Mouse (Mus musculus): Measurements from ENCODE around the gene Slc9a8. TPM values are rescaled to one million over a fixed set of nuclear protein-coding genes. Genes with fewer than 3 reads are reported as not detected.

Gene Slc9a8
- total RNA-seq, 2 experiments from 2014 or later: 31.2 to 32.9 TPM

GRCm38 (mm10) chr2:167405101-167405880, 16.2 kb upstream of the Slc9a8 start:
- no peak for DNase-seq (ENCODE audit: low spot score in 2 of 2)
- intact Hi-C loops (cut with DNase I): no loop called here

GRCm38 (mm10) chr2:167407296-167407929, 14.1 kb upstream of the Slc9a8 start:
- intact Hi-C loops (cut with DNase I): no loop called here
- no peak for DNase-seq (ENCODE audit: low spot score in 2 of 2)

DNA sequence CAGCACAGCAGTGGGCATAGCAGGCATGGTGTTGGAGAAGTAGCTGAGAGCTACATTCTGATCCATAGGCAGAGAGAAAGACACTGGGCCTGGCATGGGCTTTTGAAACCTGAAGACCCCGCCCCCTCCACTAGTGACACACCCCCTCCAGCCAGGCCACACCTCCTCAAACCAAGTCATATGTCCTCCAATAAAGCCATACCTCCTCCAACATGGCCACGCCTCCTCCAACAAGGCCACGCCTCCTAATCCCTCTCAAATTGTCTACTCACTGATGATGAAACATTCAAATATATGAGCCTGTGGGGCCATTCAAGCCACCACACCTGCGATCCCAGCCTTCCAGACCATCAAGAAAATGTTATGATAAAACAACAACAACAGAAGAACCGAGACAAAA, 7.1 kb upstream of the Slc9a8 start:
- no peak for DNase-seq (ENCODE audit: low spot score in 2 of 2)
- intact Hi-C loops (cut with DNase I): no loop called here

DNA sequence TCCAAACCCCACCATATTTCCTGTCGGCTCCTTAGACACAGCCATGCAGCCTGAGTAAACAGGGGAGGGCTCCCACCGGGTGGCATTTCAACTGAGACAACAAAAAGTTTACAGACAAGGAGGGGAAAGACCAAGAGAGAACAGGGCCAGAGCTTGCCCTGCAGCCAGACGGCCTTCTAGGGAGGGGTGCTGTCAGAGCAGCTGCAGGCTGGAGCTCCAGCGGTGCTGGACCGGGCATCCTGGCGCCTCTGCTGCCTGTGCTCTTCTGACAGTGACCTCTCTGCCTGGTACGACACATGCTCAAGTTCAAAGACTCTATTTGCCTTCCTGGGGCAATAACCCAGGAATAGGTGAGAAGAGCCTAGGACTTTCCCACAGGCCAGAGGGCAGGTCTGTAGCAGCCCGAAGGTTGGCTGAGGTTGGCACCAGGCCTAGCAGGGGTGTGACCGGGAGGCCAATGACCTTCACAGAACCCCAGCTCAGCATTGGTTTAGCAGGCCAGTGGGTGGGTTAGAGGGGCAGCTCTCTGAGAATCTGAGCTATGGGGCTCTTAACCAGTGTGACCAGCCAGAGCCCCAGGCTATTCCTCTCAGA, 5.4 kb upstream of the Slc9a8 start:
- no peak for DNase-seq (ENCODE audit: low spot score in 2 of 2)
- intact Hi-C loops (cut with DNase I): loop anchor here (5.0 kb wide), 1 partner anchor 194 kb away; no protein-coding TSS in a partner anchor

- DNase-seq (ENCODE audit: low spot score in 2 of 2): no peak
- intact Hi-C loops (cut with DNase I): loop anchor here (1.0 to 5.0 kb wide), 2 partner anchors 137 to 195 kb away; no protein-coding TSS in a partner anchor
Observed at GRCm38 (mm10) chr2:167417048-167417447, 4.5 kb upstream of the Slc9a8 start.

DNA sequence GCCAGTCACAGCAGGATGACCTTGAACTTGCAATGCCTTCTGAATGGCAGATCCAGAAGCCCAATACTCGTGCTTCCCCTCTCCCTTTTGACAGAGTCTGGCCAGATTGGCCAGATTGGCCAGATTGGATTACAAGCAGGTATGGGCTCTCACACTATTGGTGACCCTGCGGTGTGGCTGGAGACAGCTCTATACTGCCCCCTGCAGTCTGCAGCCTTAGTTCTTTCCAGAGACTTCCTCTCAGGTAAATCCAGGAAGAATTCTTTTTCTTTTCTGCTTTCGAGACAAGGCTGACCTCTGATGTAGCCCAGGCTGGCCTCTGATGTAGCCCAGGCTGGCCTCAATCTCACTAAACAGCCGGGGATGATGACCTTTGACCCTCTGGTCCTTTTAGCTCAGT, 3.8 kb upstream of the Slc9a8 start:
- DNase-seq (ENCODE audit: low spot score in 2 of 2): peak; percentile 50 to 77
- intact Hi-C loops (cut with DNase I): loop anchor here (1.0 to 5.0 kb wide), 2 partner anchors 137 to 195 kb away; no protein-coding TSS in a partner anchor

- DNase-seq (ENCODE audit: low spot score in 2 of 2): peak; percentile 70 to 84
- intact Hi-C loops (cut with DNase I): loop anchor here (5.0 kb wide), 1 partner anchor 197 kb away; no protein-coding TSS in a partner anchor
Observed at GRCm38 (mm10) chr2:167419204-167419603, 2.3 kb upstream of the Slc9a8 start.

DNA sequence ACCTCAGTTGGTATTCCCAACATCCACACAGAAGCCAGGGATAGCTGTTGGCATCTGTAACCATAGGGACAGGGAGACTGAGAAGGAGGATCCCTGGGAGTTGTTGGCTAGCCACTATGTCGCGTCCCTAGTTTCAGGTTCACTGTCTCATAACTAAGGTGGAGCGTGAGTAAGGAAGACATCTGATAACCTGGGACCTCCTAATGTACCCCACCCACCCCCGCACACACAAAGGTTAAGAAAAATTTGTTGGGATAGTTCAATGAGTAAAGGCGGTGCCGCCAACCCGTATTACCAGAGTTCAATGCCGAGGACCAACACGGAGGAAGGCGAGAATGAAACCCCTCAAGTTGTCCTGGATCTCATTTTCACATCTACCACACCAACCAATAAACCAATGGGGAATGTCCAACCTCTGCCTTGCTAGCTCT, 686 bp upstream of the Slc9a8 start:
- intact Hi-C loops (cut with DNase I): loop anchor here (5.0 kb wide), 3 partner anchors 74 to 359 kb away; partner anchors contain the start of genes B4galt5 and Znfx1
- no peak for DNase-seq (ENCODE audit: low spot score in 2 of 2)

- intact Hi-C loops (cut with DNase I): loop anchor here (5.0 kb wide), 3 partner anchors 75 to 360 kb away; partner anchors contain the start of genes B4galt5 and Znfx1
- no peak for DNase-seq (ENCODE audit: low spot score in 2 of 2)
Observed at GRCm38 (mm10) chr2:167422150-167422470, 598 bp downstream of the Slc9a8 start.

GRCm38 (mm10) chr2:167423031-167423611, 1.6 kb downstream of the Slc9a8 start:
- intact Hi-C loops (cut with DNase I): loop anchor here (5.0 kb wide), 3 partner anchors 76 to 361 kb away; partner anchors contain the start of genes B4galt5 and Znfx1
- DNase-seq (ENCODE audit: low spot score in 2 of 2): no peak

DNA sequence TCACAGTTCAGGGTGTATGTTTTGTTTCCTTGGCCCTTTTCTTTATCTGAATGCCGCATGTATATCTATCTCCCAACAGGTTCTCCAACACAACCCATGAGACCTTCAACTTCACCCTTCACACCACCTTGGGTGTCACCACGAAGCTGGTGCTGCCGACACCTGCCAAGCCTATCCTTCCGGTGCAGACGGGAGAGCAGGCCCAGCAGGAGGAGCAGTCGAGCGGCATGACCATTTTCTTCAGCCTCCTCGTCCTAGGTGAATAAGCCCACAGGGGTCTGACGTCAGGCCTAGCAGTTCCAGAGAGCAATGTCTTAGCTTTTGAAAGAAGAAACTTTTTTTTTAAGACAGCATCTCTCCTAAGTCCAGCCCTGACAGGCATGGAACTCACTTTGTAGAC, 2.5 kb downstream of the Slc9a8 start:
- no peak for DNase-seq (ENCODE audit: low spot score in 2 of 2)

DNA sequence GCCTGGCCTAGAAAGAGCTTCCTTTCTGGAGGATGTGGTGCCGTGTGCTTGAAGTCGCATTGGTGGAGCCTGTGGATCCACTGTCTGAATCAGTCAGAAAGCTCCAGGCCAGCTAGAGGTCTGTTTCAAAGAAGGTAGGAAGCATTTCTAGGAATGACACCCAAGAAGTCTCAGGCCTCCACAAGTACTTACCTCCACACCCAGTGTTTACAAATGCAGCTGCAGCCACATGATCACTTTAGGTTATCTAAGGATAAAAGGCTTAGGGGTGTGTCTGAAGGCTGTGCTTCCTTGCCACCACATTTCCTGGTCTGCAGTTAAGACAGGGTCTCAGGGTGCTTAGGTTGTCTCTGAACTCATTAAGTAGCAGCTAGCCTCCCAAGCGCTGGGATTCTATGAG, 3.0 kb downstream of the Slc9a8 start:
- intact Hi-C loops (cut with DNase I): loop anchor here (5.0 kb wide), 3 partner anchors 77 to 362 kb away; partner anchors contain the start of genes B4galt5 and Znfx1
- no peak for DNase-seq (ENCODE audit: low spot score in 2 of 2)

More for the DNA sequence above, 2.5 kb downstream of the Slc9a8 start:
- intact Hi-C loops (cut with DNase I): loop anchor here (5.0 kb wide), 3 partner anchors 77 to 362 kb away; partner anchors contain the start of genes B4galt5 and Znfx1

DNA sequence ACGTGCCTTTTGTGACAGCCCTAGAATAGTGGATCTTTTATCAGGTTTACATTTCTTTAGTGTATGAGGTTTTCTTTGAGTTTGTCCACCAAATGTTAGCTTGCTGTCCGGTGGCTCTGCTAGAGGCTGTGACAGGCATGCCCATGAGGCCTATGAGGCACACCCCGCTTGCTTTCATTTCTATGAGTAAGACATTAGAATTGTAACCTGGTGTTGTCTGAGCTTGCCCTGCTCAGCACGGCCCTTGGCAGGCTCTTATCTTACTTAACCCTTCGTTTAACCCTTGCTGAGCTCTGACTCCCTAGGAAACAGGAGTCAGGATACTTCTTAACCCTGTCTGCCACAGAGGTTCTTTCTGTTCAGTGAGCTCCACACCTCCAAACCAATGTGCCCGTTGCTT, 3.9 kb downstream of the Slc9a8 start:
- intact Hi-C loops (cut with DNase I): no loop called here
- no peak for DNase-seq (ENCODE audit: low spot score in 2 of 2)

DNA sequence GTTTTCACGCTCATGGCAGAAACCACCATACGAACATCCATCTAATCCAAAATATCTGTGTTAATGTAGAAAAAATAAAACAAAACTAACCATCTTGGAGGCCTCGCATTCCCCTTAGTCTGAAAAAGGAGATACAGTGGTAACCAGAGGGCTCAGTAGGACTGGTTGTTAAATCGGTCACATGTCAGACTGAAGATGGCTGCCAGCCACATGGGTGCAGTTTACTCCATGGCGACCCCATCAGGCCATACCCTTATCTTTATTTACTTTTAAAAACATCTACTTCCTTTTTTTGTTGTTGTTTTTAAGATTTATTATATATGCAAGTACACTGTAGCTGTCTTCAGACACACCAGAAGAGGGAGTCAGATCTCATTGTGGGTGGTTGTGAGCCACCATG, 8.1 kb downstream of the Slc9a8 start:
- DNase-seq (ENCODE audit: low spot score in 2 of 2): no peak
- intact Hi-C loops (cut with DNase I): no loop called here

- no peak for DNase-seq (ENCODE audit: low spot score in 2 of 2)
- intact Hi-C loops (cut with DNase I): no loop called here
Observed at GRCm38 (mm10) chr2:167430737-167431417, 9.4 kb downstream of the Slc9a8 start.

DNA sequence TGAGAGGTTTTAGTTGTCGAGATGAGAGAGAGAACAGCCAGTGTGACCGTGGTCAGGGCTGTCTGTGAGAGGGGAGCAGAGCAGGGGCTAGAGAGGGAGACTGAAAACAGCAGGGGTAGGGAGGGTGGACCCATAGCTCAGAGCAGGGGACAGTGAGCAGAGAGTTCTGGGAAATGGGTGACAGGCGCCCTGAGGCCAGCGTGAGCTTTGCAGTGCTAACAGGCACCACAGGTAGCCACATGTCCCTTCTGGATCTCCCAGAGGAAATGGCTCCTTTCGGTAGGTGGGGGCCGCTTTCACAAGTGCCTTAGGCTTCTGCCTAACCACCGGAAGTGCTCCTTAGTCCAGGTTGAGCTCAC, 9.9 kb downstream of the Slc9a8 start:
- intact Hi-C loops (cut with DNase I): no loop called here
- no peak for DNase-seq (ENCODE audit: low spot score in 2 of 2)

DNA sequence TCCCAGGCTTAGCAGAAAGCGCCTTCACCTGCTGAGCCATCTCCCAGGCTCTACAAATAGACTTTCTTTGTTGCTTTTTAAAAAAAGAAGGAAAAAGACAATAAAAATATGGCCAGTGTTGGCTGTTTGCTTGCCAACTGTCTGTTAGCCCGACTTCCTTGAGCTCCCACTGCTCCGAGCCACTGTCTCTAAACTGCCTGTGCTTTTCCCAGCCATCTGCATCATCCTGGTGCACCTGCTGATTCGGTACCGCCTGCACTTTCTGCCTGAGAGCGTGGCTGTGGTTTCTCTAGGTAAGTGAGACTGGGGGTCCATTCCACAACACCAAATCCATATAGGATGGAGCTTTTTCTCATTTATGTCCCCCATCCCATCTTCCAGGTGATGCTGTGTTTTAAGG, 13.1 kb downstream of the Slc9a8 start:
- DNase-seq (ENCODE audit: low spot score in 2 of 2): no peak
- intact Hi-C loops (cut with DNase I): no loop called here

- DNase-seq (ENCODE audit: low spot score in 2 of 2): no peak
- intact Hi-C loops (cut with DNase I): no loop called here
Observed at GRCm38 (mm10) chr2:167435631-167436030, 14.1 kb downstream of the Slc9a8 start.

- DNase-seq (ENCODE audit: low spot score in 2 of 2): peak; percentile 50 to 76
- intact Hi-C loops (cut with DNase I): no loop called here
Observed at GRCm38 (mm10) chr2:167436371-167436770, 14.9 kb downstream of the Slc9a8 start.
